Mouse (Mus musculus) Patski (cell line): ENCODE measurements around the gene Sspo. TPM values are rescaled to one million over a fixed set of nuclear protein-coding genes. Genes with fewer than 3 reads are reported as not detected.

ENCODE experiments used
- ATAC-seq: fragments of 100-300 bp; one replicate; pipeline ENCODE4 v1.8.0; 2021
- CTCF ChIA-PET: fragments of 350-600 bp; sonication (Branson Sonifier 250); formaldehyde crosslinking; loops from one replicate; lab custom pipeline; 2022; ENCODE audit warnings: inconsistent platforms; lab: Charles Lee
- POLR2A ChIA-PET: fragments of 350-600 bp; sonication (Branson Sonifier 250); formaldehyde crosslinking; loops from one replicate; lab custom pipeline; 2022; ENCODE audit warnings: antibody characterized with exemption, inconsistent platforms; lab: Charles Lee
- DNase-seq: peaks from one replicate; pipeline ENCODE4 v3.0.0-alpha.2; 2011; ENCODE audit warnings: low read depth, low spot score
- H3K27me3 ChIP-seq: fragments of 371-371 bp; one replicate; pipeline ENCODE4 v1.5.1; 2021
- CTCF ChIP-seq: fragments of 100-300 bp; IDR thresholded peaks from one replicate; pipeline ENCODE4 v1.5.1; 2021
- in situ Hi-C: fragments of 300-500 bp; cut with MboI; formaldehyde crosslinking; loops from 3 replicates; pipeline ENCODE4 v1.11.1; 2018; ENCODE audit warnings: low pct_unique_long_range_greater_than_20kb, mixed read lengths
- polyA plus RNA-seq: library from polyadenylated mRNA; unstranded; gene quantifications from one replicate; pipeline ENCODE4 v1.2.3, GENCODE M21; 2021

Sspo gene
- 0.05 TPM for polyA plus RNA-seq

- no peak for DNase-seq
- in situ Hi-C loops = no loop called here
- TF ChIP-seq CTCF = no peak
- ChIA-PET POLR2A (no interaction called here), CTCF (no interaction called here)
- ATAC-seq = no peak
- no peaks in the 10 kb centered on the region for H3K27me3 ChIP-seq
Measured at GRCm38 (mm10) chr6:48447929-48448328, at the start of gene Sspo. Sspo (plus strand) TSS chr6:48448229.

- no peak for ATAC-seq
- in situ Hi-C loops = no loop called here
- ChIA-PET POLR2A (no interaction called here), CTCF (no interaction called here)
- TF ChIP-seq CTCF = no peak
- H3K27me3 ChIP-seq = no peaks in the 10 kb centered on the region
- DNase-seq = no peak
Measured at GRCm38 (mm10) chr6:48399906-48400305, 48.1 kb upstream of the Sspo start.

GRCm38 (mm10) chr6:48404071-48404470 lies 44.0 kb upstream of the Sspo start:
- no peaks in the 10 kb centered on the region for H3K27me3 ChIP-seq
- TF ChIP-seq CTCF = no peak
- no peak for DNase-seq
- in situ Hi-C loops = no loop called here
- POLR2A ChIA-PET = no interaction called here
- CTCF ChIA-PET = no interaction called here
- no peak for ATAC-seq

GRCm38 (mm10) chr6:48409726-48410343 lies 38.2 kb upstream of the Sspo start:
- ChIA-PET CTCF (interaction anchor here (1.2 to 4.1 kb wide), 2 partner anchors 8 to 12 kb away, joined by 5 to 13 read pairs; no protein-coding TSS in a partner anchor), POLR2A (interaction anchor here (2.3 to 2.7 kb wide), 2 partner anchors 12 to 14 kb away, joined by 5 to 11 read pairs; partner anchors contain the start of gene Krba1)
- TF ChIP-seq CTCF = no peak
- no peaks in the 10 kb centered on the region for H3K27me3 ChIP-seq
- no peak for DNase-seq
- no peak for ATAC-seq
- in situ Hi-C loops = no loop called here

GRCm38 (mm10) chr6:48410551-48410950 lies 37.5 kb upstream of the Sspo start:
- ATAC-seq = peak; percentile 61
- CTCF ChIA-PET = interaction anchor here (1.2 to 4.1 kb wide), 3 partner anchors 9 to 22 kb away, joined by 5 to 13 read pairs (median 6); no protein-coding TSS in a partner anchor
- DNase-seq = no peak
- POLR2A ChIA-PET = interaction anchor here (1.0 to 2.7 kb wide), 3 partner anchors 13 to 25 kb away, joined by 3 to 11 read pairs (median 5); partner anchors contain the start of gene Krba1
- no peak for TF ChIP-seq CTCF
- in situ Hi-C loops = no loop called here
- no peaks in the 10 kb centered on the region for H3K27me3 ChIP-seq

- TF ChIP-seq CTCF = no peak
- CTCF ChIA-PET = interaction anchor here (1.3 to 4.1 kb wide), 3 partner anchors 10 to 21 kb away, joined by 4 to 13 read pairs (median 6); no protein-coding TSS in a partner anchor
- in situ Hi-C loops = no loop called here
- POLR2A ChIA-PET = interaction anchor here (1.0 to 2.7 kb wide), 2 partner anchors 13 to 24 kb away, joined by 3 to 11 read pairs; no protein-coding TSS in a partner anchor
- ATAC-seq = no peak
- no peaks in the 10 kb centered on the region for H3K27me3 ChIP-seq
- no peak for DNase-seq
Measured at GRCm38 (mm10) chr6:48411193-48412092, 36.6 kb upstream of the Sspo start.

- ChIA-PET POLR2A (no interaction called here), CTCF (interaction anchor here (1.3 kb wide), 1 partner anchor 10 kb away, joined by 4 read pairs; no protein-coding TSS in a partner anchor)
- no peak for ATAC-seq
- no peaks in the 10 kb centered on the region for H3K27me3 ChIP-seq
- DNase-seq = no peak
- in situ Hi-C loops = no loop called here
- no peak for TF ChIP-seq CTCF
Measured at GRCm38 (mm10) chr6:48412147-48412546, 35.9 kb upstream of the Sspo start.

- no peak for TF ChIP-seq CTCF
- no peaks in the 10 kb centered on the region for H3K27me3 ChIP-seq
- ChIA-PET POLR2A (no interaction called here), CTCF (no interaction called here)
- no peak for ATAC-seq
- no peak for DNase-seq
- in situ Hi-C loops = no loop called here
Measured at GRCm38 (mm10) chr6:48412662-48413061, 35.4 kb upstream of the Sspo start.

GRCm38 (mm10) chr6:48413081-48413480 lies 34.9 kb upstream of the Sspo start:
- in situ Hi-C loops = no loop called here
- no peak for DNase-seq

GRCm38 (mm10) chr6:48414886-48415285 lies 33.1 kb upstream of the Sspo start:
- POLR2A ChIA-PET = interaction anchor here (0.9 kb wide), 1 partner anchor 285 kb away, joined by 3 read pairs; no protein-coding TSS in a partner anchor
- DNase-seq = no peak
- ATAC-seq = no peak
- TF ChIP-seq CTCF = no peak
- in situ Hi-C loops = no loop called here
- no peaks in the 10 kb centered on the region for H3K27me3 ChIP-seq
- CTCF ChIA-PET = no interaction called here

More at GRCm38 (mm10) chr6:48413081-48413480, 34.9 kb upstream of the Sspo start:
- no peak for ATAC-seq
- ChIA-PET POLR2A (interaction anchor here (0.6 kb wide), 1 partner anchor 397 kb away, joined by 3 read pairs; no protein-coding TSS in a partner anchor), CTCF (no interaction called here)
- no peaks in the 10 kb centered on the region for H3K27me3 ChIP-seq
- TF ChIP-seq CTCF = no peak
